ENCODE assay signal across 9 mouse cellular contexts in the genomic region with DNA sequence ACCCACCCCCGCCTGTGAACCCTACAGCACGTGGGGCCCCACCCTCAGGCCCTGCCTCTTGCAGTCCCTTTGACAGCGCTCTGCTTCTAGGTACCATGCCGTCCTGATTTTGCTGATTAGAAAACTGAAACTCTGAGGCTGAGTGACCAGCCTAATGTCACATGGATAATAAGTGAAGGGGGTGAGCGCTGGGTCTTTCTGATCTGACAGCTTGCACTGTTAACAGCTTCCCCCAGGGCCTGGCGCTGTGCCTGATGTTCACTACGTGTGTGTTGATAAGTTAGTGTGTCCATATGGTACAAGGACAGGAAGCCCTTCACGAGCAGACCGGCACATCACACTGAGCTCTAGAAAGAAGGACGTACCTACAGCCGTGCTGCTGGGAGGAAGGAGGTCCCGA.
DNase-seq lines count a peak whose midpoint lies in the region; ATAC-seq and TF ChIP-seq lines count a peak whose summit lies in the region.
"Had no signal": no experiment of that assay in that cellular context is flagged by ENCODE, and none has a peak within 500 bp of the region (broad histone marks: within the 10 kb centered on the region; RNA-seq: fewer than 3 reads in every experiment).

No protein-coding gene starts in this region.

- H3K36me3 ChIP-seq in forebrain, embryonic 13.5 days (ENCODE audit: poor library complexity, severe bottlenecking): no peaks in the 10 kb centered on the region
- no peaks in the 10 kb centered on the region for H3K36me3 ChIP-seq in forebrain, embryonic 12.5 days (replicated peaks)
- no peaks in the 10 kb centered on the region for H3K36me3 ChIP-seq in limb, embryonic 13.5 days
- no peaks in the 10 kb centered on the region for H3K36me3 ChIP-seq in limb, embryonic 10.5 days
- H3K36me3 ChIP-seq in hindbrain, embryonic 14.5 days (replicated peaks; ENCODE audit: control insufficient read depth, insufficient read depth): no peaks in the 10 kb centered on the region

- H3K27me3 ChIP-seq in forebrain, embryonic 13.5 days: 0 out of 2 replicates have a peak, but pooled peaks cover 4% of the 10 kb centered on the region
- 0 out of 2 replicates have a peak, but pooled peaks cover 5% of the 10 kb centered on the region for H3K27me3 ChIP-seq in forebrain, embryonic 12.5 days
- no peaks in the 10 kb centered on the region; the same call in 1 of the 2 replicates for H3K27me3 ChIP-seq in limb, embryonic 13.5 days
- H3K27me3 ChIP-seq in limb, embryonic 10.5 days (ENCODE audit: low read depth, poor library complexity, severe bottlenecking): no peaks in the 10 kb centered on the region
- H3K27me3 ChIP-seq in hindbrain, embryonic 14.5 days (ENCODE audit: control insufficient read depth, insufficient read depth, low read length): no peaks in the 10 kb centered on the region
- H3K27me3 ChIP-seq: megakaryocyte, embryonic 14.5 days had no signal

- WGBS in forebrain, embryonic 13.5 days: 69% methylated on average over 12 of the region's 12 CpGs
- 73% methylated on average over 12 of the region's 12 CpGs for WGBS in forebrain, embryonic 12.5 days
- 44% methylated on average over 12 of the region's 12 CpGs for WGBS in limb, embryonic 13.5 days
- WGBS in limb, embryonic 10.5 days: 53% methylated on average over 12 of the region's 12 CpGs
- WGBS in hindbrain, embryonic 14.5 days: 48% methylated on average over 12 of the region's 12 CpGs

- peaks cover 28% of the 10 kb centered on the region for H3K4me1 ChIP-seq in forebrain, embryonic 13.5 days
- peaks cover 35% of the 10 kb centered on the region for H3K4me1 ChIP-seq in forebrain, embryonic 12.5 days
- peaks cover 36% of the 10 kb centered on the region for H3K4me1 ChIP-seq in limb, embryonic 13.5 days
- H3K4me1 ChIP-seq in limb, embryonic 10.5 days: peaks cover 53% of the 10 kb centered on the region
- peaks cover 12% of the 10 kb centered on the region for H3K4me1 ChIP-seq in hindbrain, embryonic 14.5 days (replicated peaks; ENCODE audit: control insufficient read depth, insufficient read depth, low read length)
- H3K4me1 ChIP-seq: megakaryocyte, embryonic 14.5 days had no signal

- 0 out of 2 replicates have a peak overlapping the region, but pooled peaks have one; percentile 6 for H3K27ac ChIP-seq in forebrain, embryonic 13.5 days
- H3K27ac ChIP-seq in forebrain, embryonic 12.5 days: no peak overlapping the region
- no peak overlapping the region for H3K27ac ChIP-seq in limb, embryonic 13.5 days
- H3K27ac ChIP-seq in limb, embryonic 10.5 days: no peak overlapping the region
- H3K27ac ChIP-seq in hindbrain, embryonic 14.5 days: no peak overlapping the region

- no peak overlapping the region for H3K4me2 ChIP-seq in forebrain, embryonic 13.5 days
- no peak overlapping the region for H3K4me2 ChIP-seq in forebrain, embryonic 12.5 days
- H3K4me2 ChIP-seq in limb, embryonic 13.5 days (replicated peaks): peak overlapping the region; percentile 3; the same call in 1 of the 2 replicates
- H3K4me2 ChIP-seq in hindbrain, embryonic 14.5 days (replicated peaks): no peak overlapping the region

- H3K9me3 ChIP-seq in forebrain, embryonic 13.5 days (replicated peaks): no peaks in the 10 kb centered on the region
- no peaks in the 10 kb centered on the region for H3K9me3 ChIP-seq in forebrain, embryonic 12.5 days
- H3K9me3 ChIP-seq in limb, embryonic 13.5 days: no peaks in the 10 kb centered on the region
- no peaks in the 10 kb centered on the region for H3K9me3 ChIP-seq in limb, embryonic 10.5 days (replicated peaks)
- no peaks in the 10 kb centered on the region for H3K9me3 ChIP-seq in hindbrain, embryonic 14.5 days (ENCODE audit: control insufficient read depth, low read length)
- H3K9me3 ChIP-seq: megakaryocyte, embryonic 14.5 days had no signal

- peak; percentile 57 for ATAC-seq in forebrain, embryonic 13.5 days
- no peak for ATAC-seq in forebrain, embryonic 12.5 days (ENCODE audit: low FRiP score)
- no peak for ATAC-seq in limb, embryonic 13.5 days (ENCODE audit: low FRiP score, low read depth)
- peak; percentile 21; the same call in 1 of the 2 replicates for ATAC-seq in hindbrain, embryonic 14.5 days (ENCODE audit: low FRiP score)

- no peak overlapping the region for H3K9ac ChIP-seq in forebrain, embryonic 13.5 days
- H3K9ac ChIP-seq in forebrain, embryonic 12.5 days: no peak overlapping the region
- no peak overlapping the region for H3K9ac ChIP-seq in limb, embryonic 13.5 days
- no peak overlapping the region for H3K9ac ChIP-seq in hindbrain, embryonic 14.5 days

- no peak overlapping the region for H3K4me3 ChIP-seq in forebrain, embryonic 13.5 days
- H3K4me3 ChIP-seq in forebrain, embryonic 12.5 days (replicated peaks): no peak overlapping the region
- no peak overlapping the region for H3K4me3 ChIP-seq in limb, embryonic 13.5 days
- H3K4me3 ChIP-seq in limb, embryonic 10.5 days: no peak overlapping the region
- no peak overlapping the region for H3K4me3 ChIP-seq in hindbrain, embryonic 14.5 days (replicated peaks; ENCODE audit: low read length)
- H3K4me3 ChIP-seq: megakaryocyte, embryonic 14.5 days had no signal

- TF ChIP-seq CTCF in brain, embryonic 14.5 days (IDR thresholded peaks at IDR 0.05; ENCODE audit: borderline replicate concordance, extremely low read depth, insufficient read depth, insufficient read length): no peak

- DNase-seq in limb, embryonic 10.5 days (ENCODE audit: low spot score): no peak
- DNase-seq in brain, embryonic 14.5 days (ENCODE audit: low read depth): peak; percentile 83
- peak; percentile 56 for DNase-seq in hindbrain, embryonic 14.5 days (ENCODE audit: low spot score)
- DNase-seq in spleen, postnatal 36 days (ENCODE audit: low spot score in 2 of 2): no peak
- DNase-seq in urinary bladder, adult 2 months (ENCODE audit: low spot score): no peak

- no peak for TF ChIP-seq POLR2A in brain, embryonic 14.5 days (IDR thresholded peaks at IDR 0.05; ENCODE audit: borderline replicate concordance, extremely low read depth, insufficient read depth, insufficient read length, poor library complexity, severe bottlenecking)

Comparison
In these comparisons a context has a peak if more than half of its experiments do, and no peak if none do; other contexts are left out.
1. ATAC-seq: peak in forebrain, embryonic 13.5 days (single experiment) and hindbrain, embryonic 14.5 days (single experiment); none in forebrain, embryonic 12.5 days (single experiment) and limb, embryonic 13.5 days (single experiment).
2. DNase-seq: peak in brain, embryonic 14.5 days (single experiment) and hindbrain, embryonic 14.5 days (single experiment); none in limb, embryonic 10.5 days (single experiment), spleen, postnatal 36 days (0 of 2) and urinary bladder, adult 2 months (single experiment).